In the genomic region with DNA sequence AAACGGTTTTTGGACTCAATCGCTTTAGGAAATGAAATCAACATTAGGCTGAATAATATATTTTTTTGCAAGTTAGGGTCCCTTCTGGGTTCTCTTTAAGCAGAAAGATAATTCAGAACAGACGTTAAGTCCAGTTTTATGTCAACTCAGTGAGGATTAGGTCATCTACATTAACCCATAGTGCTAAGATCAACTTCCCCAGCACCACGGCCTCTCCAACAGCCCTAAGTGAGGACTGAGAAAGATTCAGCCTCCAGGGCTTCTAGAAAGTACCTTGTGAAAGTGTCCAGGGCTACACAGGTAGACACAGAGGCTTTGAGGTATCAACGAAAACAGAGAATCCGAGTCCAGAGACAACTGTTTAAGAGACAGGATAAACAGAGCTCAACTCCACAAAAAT, we compare ENCODE assay signal across 23 mouse cellular contexts. TPM values are rescaled to one million over a fixed set of nuclear protein-coding genes. Genes with fewer than 3 reads are reported as not detected.
A peak's percentile ranks its signal among the peaks of the same experiment; 100 is the strongest.
DNase-seq lines count a peak whose midpoint lies in the region; ATAC-seq and TF ChIP-seq lines count a peak whose summit lies in the region.
"Had no signal": no experiment of that assay in that cellular context is flagged by ENCODE, and none has a peak within 500 bp of the region (broad histone marks: within the 10 kb centered on the region; RNA-seq: fewer than 3 reads in every experiment).

No protein-coding gene starts in this region.

- peaks cover 12% of the 10 kb centered on the region for H3K4me1 ChIP-seq in kidney, postnatal 0 days (replicated peaks; ENCODE audit: insufficient read depth, low read length)
- peaks cover 3% of the 10 kb centered on the region; the same call in 1 of the 2 replicates for H3K4me1 ChIP-seq in hindbrain, embryonic 14.5 days (replicated peaks; ENCODE audit: control insufficient read depth, insufficient read depth, low read length)
- peaks cover 15% of the 10 kb centered on the region for H3K4me1 ChIP-seq in neural tube, embryonic 12.5 days
- H3K4me1 ChIP-seq: lung, embryonic 15.5 days had no signal

- H3K36me3 ChIP-seq in kidney, postnatal 0 days (ENCODE audit: insufficient read depth, low read length): no peaks in the 10 kb centered on the region
- no peaks in the 10 kb centered on the region for H3K36me3 ChIP-seq in hindbrain, embryonic 14.5 days (replicated peaks; ENCODE audit: control insufficient read depth, insufficient read depth)
- H3K36me3 ChIP-seq in neural tube, embryonic 12.5 days: no peaks in the 10 kb centered on the region
- H3K36me3 ChIP-seq: heart, embryonic 10.5 days; hindbrain, embryonic 15.5 days; liver, embryonic 13.5 days; lung, embryonic 15.5 days; neural tube, embryonic 13.5 days; stomach, embryonic 15.5 days had no signal

- no peaks in the 10 kb centered on the region for H3K9me3 ChIP-seq in kidney, postnatal 0 days (replicated peaks; ENCODE audit: low read length)
- H3K9me3 ChIP-seq in hindbrain, embryonic 14.5 days (ENCODE audit: control insufficient read depth, low read length): no peaks in the 10 kb centered on the region
- no peaks in the 10 kb centered on the region for H3K9me3 ChIP-seq in neural tube, embryonic 12.5 days
- H3K9me3 ChIP-seq: heart, embryonic 10.5 days; hindbrain, embryonic 15.5 days; liver, embryonic 13.5 days; lung, embryonic 15.5 days; stomach, embryonic 15.5 days had no signal

- no peak overlapping the region for H3K4me3 ChIP-seq in kidney, postnatal 0 days (replicated peaks; ENCODE audit: low read depth, low read length)
- no peak overlapping the region for H3K4me3 ChIP-seq in hindbrain, embryonic 14.5 days (replicated peaks; ENCODE audit: low read length)
- no peak overlapping the region for H3K4me3 ChIP-seq in neural tube, embryonic 12.5 days
- H3K4me3 ChIP-seq in left cerebral cortex, adult 2 months: no peak overlapping the region
- H3K4me3 ChIP-seq: forebrain, embryonic 13.5 days; heart, embryonic 10.5 days; hindbrain, embryonic 15.5 days; liver, embryonic 13.5 days; lung, embryonic 15.5 days; neural tube, embryonic 13.5 days; stomach, embryonic 15.5 days had no signal

- no peaks in the 10 kb centered on the region for H3K27me3 ChIP-seq in kidney, postnatal 0 days (ENCODE audit: insufficient read depth, low read length)
- no peaks in the 10 kb centered on the region for H3K27me3 ChIP-seq in hindbrain, embryonic 14.5 days (ENCODE audit: control insufficient read depth, insufficient read depth, low read length)
- H3K27me3 ChIP-seq in neural tube, embryonic 12.5 days (replicated peaks): no peaks in the 10 kb centered on the region
- H3K27me3 ChIP-seq: forebrain, embryonic 13.5 days; hindbrain, embryonic 15.5 days; liver, embryonic 13.5 days; lung, embryonic 15.5 days; neural tube, embryonic 13.5 days; Patski had no signal

- TF ChIP-seq CTCF in kidney, postnatal 0 days (IDR thresholded peaks at IDR 0.05; ENCODE audit: low read depth): no peak
- TF ChIP-seq CTCF in left cerebral cortex, adult 2 months (IDR thresholded peaks at IDR 0.05): no peak

- H3K9ac ChIP-seq in kidney, postnatal 0 days (ENCODE audit: low read depth, low read length): no peak overlapping the region
- no peak overlapping the region for H3K9ac ChIP-seq in hindbrain, embryonic 14.5 days
- no peak overlapping the region for H3K9ac ChIP-seq in neural tube, embryonic 12.5 days
- H3K9ac ChIP-seq: forebrain, embryonic 13.5 days; hindbrain, embryonic 15.5 days; liver, embryonic 13.5 days; lung, embryonic 15.5 days; stomach, embryonic 15.5 days had no signal

- H3K4me2 ChIP-seq in kidney, postnatal 0 days (ENCODE audit: low read length): no peak overlapping the region
- no peak overlapping the region for H3K4me2 ChIP-seq in hindbrain, embryonic 14.5 days (replicated peaks)
- H3K4me2 ChIP-seq in neural tube, embryonic 12.5 days (replicated peaks): 0 out of 2 replicates have a peak overlapping the region, but pooled peaks have one; percentile 23
- H3K4me2 ChIP-seq: forebrain, embryonic 13.5 days; hindbrain, embryonic 15.5 days; liver, embryonic 13.5 days; lung, embryonic 15.5 days had no signal

- H3K27ac ChIP-seq in kidney, postnatal 0 days: 0 out of 2 replicates have a peak overlapping the region, but pooled peaks have one; percentile 32
- 0 out of 2 replicates have a peak overlapping the region, but pooled peaks have one; percentile 43 for H3K27ac ChIP-seq in hindbrain, embryonic 14.5 days
- no peak overlapping the region for H3K27ac ChIP-seq in neural tube, embryonic 12.5 days
- H3K27ac ChIP-seq in left cerebral cortex, adult 2 months: no peak overlapping the region
- H3K27ac ChIP-seq: forebrain, embryonic 13.5 days; heart, embryonic 10.5 days; hindbrain, embryonic 15.5 days; liver, embryonic 13.5 days; lung, embryonic 15.5 days; stomach, embryonic 15.5 days had no signal

- no peak for ATAC-seq in kidney, postnatal 0 days (replicated peaks; ENCODE audit: low FRiP score, low read depth)
- ATAC-seq in hindbrain, embryonic 14.5 days (ENCODE audit: low FRiP score): no peak
- peak; percentile 15; the same call in 1 of the 2 replicates for ATAC-seq in neural tube, embryonic 12.5 days (ENCODE audit: low FRiP score, low read depth)
- ATAC-seq: activated CD4-positive, CD25-positive, alpha-beta regulatory T cell, adult 4 months; forebrain, embryonic 13.5 days; Patski had no signal

- WGBS in kidney, postnatal 0 days: 29% methylated on average over 6 of the region's 6 CpGs
- 48% methylated on average over 6 of the region's 6 CpGs for WGBS in hindbrain, embryonic 14.5 days
- WGBS in neural tube, embryonic 12.5 days: 46% methylated on average over 6 of the region's 6 CpGs

- intact Hi-C loops in left cerebral cortex, adult 2 months (cut with DNase I): no loop called here

- peak; percentile 40 for DNase-seq in embryo, embryonic 10.5 days (ENCODE audit: low spot score)
- DNase-seq in embryo, embryonic 9.5 days (ENCODE audit: extremely low spot score): no peak
- DNase-seq in kidney, postnatal 0 days (ENCODE audit: low spot score): peak; percentile 55
- no peak for DNase-seq in kidney, postnatal 25 days
- DNase-seq in hindbrain, embryonic 14.5 days (ENCODE audit: low spot score): no peak
- no peak for DNase-seq in right cerebral cortex, postnatal 14 days
- no peak for DNase-seq in left cerebral cortex, adult 2 months (ENCODE audit: extremely low spot score in 1 of 2, low spot score in 2 of 2)
- DNase-seq: adrenal gland, postnatal 10 days; cerebellum, adult 9-10 months; gastrocnemius, postnatal 14 days; kidney, adult 11 months; liver, embryonic 13.5 days; lung, postnatal 4 days; thymus, adult 18-20 months had no signal

RNA-seq across cellular contexts. Expression of gene Srgap3, which starts 11.3 kb away (rescaled TPM):
- 2.1 and 2.3 TPM in 2 replicates for polyA plus RNA-seq in kidney, postnatal 0 days (2015; fragmentation: Nextera tagmentation; extraction: Ambion mirVana)
- polyA plus RNA-seq in hindbrain, embryonic 14.5 days (2014; fragmentation: Nextera tagmentation; extraction: Ambion mirVana): 49.9 and 50.7 TPM in 2 replicates
- 37.0 and 39.3 TPM in 2 replicates for polyA plus RNA-seq in neural tube, embryonic 12.5 days (2016; fragmentation: Nextera tagmentation; extraction: Ambion mirVana)
- 100 to 1,000 TPM; 232 to 236 TPM for total RNA-seq in left cerebral cortex, adult 2 months (2021)

Comparison
In these comparisons a context has a peak if more than half of its experiments do, and no peak if none do; other contexts are left out.
1. DNase-seq: peak in embryo, embryonic 10.5 days (single experiment) and kidney, postnatal 0 days (single experiment); none in embryo, embryonic 9.5 days (single experiment), kidney, postnatal 25 days (0 of 2), hindbrain, embryonic 14.5 days (single experiment), right cerebral cortex, postnatal 14 days (single experiment) and left cerebral cortex, adult 2 months (0 of 2).
2. H3K27ac ChIP-seq: peak in kidney, postnatal 0 days (single experiment) and hindbrain, embryonic 14.5 days (single experiment); none in neural tube, embryonic 12.5 days (single experiment) and left cerebral cortex, adult 2 months (single experiment).
3. RNA of gene Srgap3, which starts 11.3 kb away (polyA plus RNA-seq): 49.9 to 50.7 TPM in hindbrain, embryonic 14.5 days and 37.0 to 39.3 TPM in neural tube, embryonic 12.5 days; 2.1 to 2.3 TPM in kidney, postnatal 0 days; every median in the first group is over 10 times any median in the second.